Mouse (Mus musculus): ENCODE measurements around the gene Capn3. TPM values are rescaled to one million over a fixed set of nuclear protein-coding genes. Genes with fewer than 3 reads are reported as not detected.
A peak's percentile ranks its signal among the peaks of the same experiment; 100 is the strongest.

Gene Capn3
- total RNA-seq (2021): under 1 TPM; 0.12 to 0.45 TPM
- 0.09 and 0.15 TPM in 2 replicates for polyA plus RNA-seq (2012; rRNA removed)
- long read RNA-seq: 0 reads

GRCm38 (mm10) chr2:120455719-120456118, at the start of gene Capn3:
Gene Capn3, plus strand, starts transcription at chr2:120456019.
- DNase-seq: no peak

GRCm38 (mm10) chr2:120411096-120411628, 44.7 kb upstream of the Capn3 start:
- no peak for DNase-seq

- no peak for DNase-seq
Observed at GRCm38 (mm10) chr2:120414113-120414512, 41.7 kb upstream of the Capn3 start.

- no peak for DNase-seq
Observed at GRCm38 (mm10) chr2:120414738-120415414, 40.9 kb upstream of the Capn3 start.

GRCm38 (mm10) chr2:120424386-120424785, 31.4 kb upstream of the Capn3 start:
- no peak for DNase-seq

- no peak for DNase-seq
Observed at GRCm38 (mm10) chr2:120444486-120444885, 11.3 kb upstream of the Capn3 start.

- DNase-seq: no peak
Observed at GRCm38 (mm10) chr2:120446373-120446772, 9.4 kb upstream of the Capn3 start.

GRCm38 (mm10) chr2:120447306-120447705, 8.5 kb upstream of the Capn3 start:
- DNase-seq: no peak

GRCm38 (mm10) chr2:120450724-120451123, 5.1 kb upstream of the Capn3 start:
- no peak for DNase-seq

- DNase-seq: peak; percentile 62
Observed at GRCm38 (mm10) chr2:120452600-120452999, 3.2 kb upstream of the Capn3 start.

- no peak for DNase-seq
Observed at GRCm38 (mm10) chr2:120454987-120455386, 832 bp upstream of the Capn3 start.

GRCm38 (mm10) chr2:120460216-120460615, 4.4 kb downstream of the Capn3 start:
- peak; percentile 20 for DNase-seq

- DNase-seq: no peak
Observed at GRCm38 (mm10) chr2:120463328-120463727, 7.5 kb downstream of the Capn3 start.

- DNase-seq: no peak
Observed at GRCm38 (mm10) chr2:120464091-120464490, 8.3 kb downstream of the Capn3 start.

- DNase-seq: no peak
Observed at GRCm38 (mm10) chr2:120464732-120465396, 9.0 kb downstream of the Capn3 start.

- no peak for DNase-seq
Observed at GRCm38 (mm10) chr2:120465397-120465785, 9.6 kb downstream of the Capn3 start.

GRCm38 (mm10) chr2:120468011-120468410, 12.2 kb downstream of the Capn3 start:
- no peak for DNase-seq

GRCm38 (mm10) chr2:120469220-120469619, 13.4 kb downstream of the Capn3 start:
- no peak for DNase-seq

GRCm38 (mm10) chr2:120469715-120470114, 13.9 kb downstream of the Capn3 start:
- DNase-seq: no peak

GRCm38 (mm10) chr2:120470856-120471255, 15.0 kb downstream of the Capn3 start:
- no peak for DNase-seq

- DNase-seq: no peak
Observed at GRCm38 (mm10) chr2:120476277-120477087, 20.7 kb downstream of the Capn3 start.

GRCm38 (mm10) chr2:120478600-120478999, 22.8 kb downstream of the Capn3 start:
- DNase-seq: peak; percentile 71

- DNase-seq: no peak
Observed at GRCm38 (mm10) chr2:120481921-120482320, 26.1 kb downstream of the Capn3 start.
